Mouse (Mus musculus): ENCODE measurements around the gene Gm44973.
A peak's percentile ranks its signal among the peaks of the same experiment; 100 is the strongest.
"Not testable (repeated sequence)": the region's sequence is repeated elsewhere in the genome, so short reads cannot be mapped to it uniquely, and the experiment has no call there.

Gm44973 gene

GRCm38 (mm10) chr7:5015118-5016001, at the start of gene Gm44973:
TSS of gene Gm44973 (plus strand) at chr7:5015496.
- DNase-seq = peak; percentile 96 to 98

- no peak for DNase-seq
Measured at GRCm38 (mm10) chr7:4971068-4971467, 44.2 kb upstream of the Gm44973 start, which contains the start of gene Sbk3. TSS of gene Sbk3 (minus strand) at chr7:4971168.

GRCm38 (mm10) chr7:4971710-4972109, 43.6 kb upstream of the Gm44973 start:
- no peak for DNase-seq

GRCm38 (mm10) chr7:4972321-4973047, 42.8 kb upstream of the Gm44973 start:
- peak; percentile 13 to 27 for DNase-seq

- no peak for DNase-seq
Measured at GRCm38 (mm10) chr7:4975455-4975854, 39.8 kb upstream of the Gm44973 start.

- no peak for DNase-seq
Measured at GRCm38 (mm10) chr7:4976832-4977231, 38.5 kb upstream of the Gm44973 start.

GRCm38 (mm10) chr7:4988250-4988649, 27.0 kb upstream of the Gm44973 start:
- no peak for DNase-seq

GRCm38 (mm10) chr7:4993347-4993998, 21.8 kb upstream of the Gm44973 start:
- DNase-seq = no peak

GRCm38 (mm10) chr7:4993999-4994788, 21.1 kb upstream of the Gm44973 start:
- DNase-seq = no peak

- DNase-seq = no peak
Measured at GRCm38 (mm10) chr7:4995268-4996002, 19.9 kb upstream of the Gm44973 start.

GRCm38 (mm10) chr7:4996003-4996895, 19.0 kb upstream of the Gm44973 start, which contains the start of gene Zfp579:
TSS of gene Zfp579 (minus strand) at chr7:4996158.
- DNase-seq = peak; percentile 93 to 95

GRCm38 (mm10) chr7:4996934-4997333, 18.4 kb upstream of the Gm44973 start:
- DNase-seq = no peak

GRCm38 (mm10) chr7:4999876-5000275, 15.4 kb upstream of the Gm44973 start:
- peak; percentile 29 to 60 for DNase-seq

GRCm38 (mm10) chr7:5002876-5003275, 12.4 kb upstream of the Gm44973 start:
- not testable (repeated sequence) for DNase-seq

GRCm38 (mm10) chr7:5008229-5008628, 7.1 kb upstream of the Gm44973 start:
- DNase-seq = no peak

- DNase-seq = no peak
Measured at GRCm38 (mm10) chr7:5012681-5013513, 2.4 kb upstream of the Gm44973 start.

GRCm38 (mm10) chr7:5014251-5015117, 812 bp upstream of the Gm44973 start, which contains the start of the genes Zfp524 and Fiz1:
TSS of gene Zfp524 (plus strand) at chr7:5014415.
TSS of gene Fiz1 (minus strand) at chr7:5014697.
- DNase-seq = peak; percentile 98

GRCm38 (mm10) chr7:5016057-5016456, 761 bp downstream of the Gm44973 start:
- peak in 1 of 2 experiments; percentile 33 for DNase-seq
